Mouse (Mus musculus): ENCODE measurements at regions not wholly inside any gene's neighbourhood (a gene's known extent, or its start where the extent isn't known, plus 50 kb on each side); places are given as distances from the start of the nearest gene placed in this dataset.

GRCm38 (mm10) chr12:12147088-12147687 is 114.8 kb upstream of the Fam49a start:
- no peak for DNase-seq (ENCODE audit: low spot score)

GRCm38 (mm10) chr12:12147847-12148246 is 114.1 kb upstream of the Fam49a start:
- no peak for DNase-seq (ENCODE audit: low spot score)

- no peak for DNase-seq (ENCODE audit: low spot score)
Observed at GRCm38 (mm10) chr12:12148659-12149399, 113.1 kb upstream of the Fam49a start.

GRCm38 (mm10) chr12:12164411-12164810 is 97.5 kb upstream of the Fam49a start:
- DNase-seq (ENCODE audit: low spot score): no peak

- no peak for DNase-seq (ENCODE audit: low spot score)
Observed at GRCm38 (mm10) chr12:12170581-12170980, 91.4 kb upstream of the Fam49a start.

GRCm38 (mm10) chr12:12172087-12172823 is 89.7 kb upstream of the Fam49a start:
- DNase-seq (ENCODE audit: low spot score): no peak

GRCm38 (mm10) chr12:12176331-12177263 is 85.3 kb upstream of the Fam49a start:
- peak; percentile 83 for DNase-seq (ENCODE audit: low spot score)

- no peak for DNase-seq (ENCODE audit: low spot score)
Observed at GRCm38 (mm10) chr12:12177264-12178043, 84.5 kb upstream of the Fam49a start.

GRCm38 (mm10) chr12:12178391-12178790 is 83.5 kb upstream of the Fam49a start:
- DNase-seq (ENCODE audit: low spot score): peak; percentile 63

- DNase-seq (ENCODE audit: low spot score): no peak
Observed at GRCm38 (mm10) chr12:12179292-12179865, 82.6 kb upstream of the Fam49a start.

GRCm38 (mm10) chr12:12180986-12181385 is 81.0 kb upstream of the Fam49a start:
- no peak for DNase-seq (ENCODE audit: low spot score)

- DNase-seq (ENCODE audit: low spot score): no peak
Observed at GRCm38 (mm10) chr12:12181686-12182085, 80.3 kb upstream of the Fam49a start.

- DNase-seq (ENCODE audit: low spot score): no peak
Observed at GRCm38 (mm10) chr12:12186353-12186752, 75.6 kb upstream of the Fam49a start.

- no peak for DNase-seq (ENCODE audit: low spot score)
Observed at GRCm38 (mm10) chr12:12195066-12195465, 66.9 kb upstream of the Fam49a start.

- DNase-seq (ENCODE audit: low spot score): no peak
Observed at GRCm38 (mm10) chr12:12196627-12197026, 65.3 kb upstream of the Fam49a start.

- DNase-seq (ENCODE audit: low spot score): no peak
Observed at GRCm38 (mm10) chr12:12208216-12208615, 53.7 kb upstream of the Fam49a start.

Measured in heart, adult 8-10 months (tissue).